Mouse (Mus musculus) right cerebral cortex, postnatal 10 days (tissue): ENCODE measurements around the gene Pfn1.

Experiments used
- DNase-seq, 2 experiments: peaks; one replicate each; pipeline ENCODE4 v3.0.0; 2021; ENCODE audit warnings: low spot score in 2 of 2

Pfn1 gene

GRCm38 (mm10) chr11:70674501-70674900, 20.1 kb upstream of the Pfn1 start:
- DNase-seq: no peak

- DNase-seq: no peak
Observed at GRCm38 (mm10) chr11:70674014-70674413, 19.6 kb upstream of the Pfn1 start.

GRCm38 (mm10) chr11:70671333-70672047, 17.0 kb upstream of the Pfn1 start:
- no peak for DNase-seq

- DNase-seq: no peak
Observed at GRCm38 (mm10) chr11:70670483-70670882, 16.0 kb upstream of the Pfn1 start.

- DNase-seq: peak; percentile 84 to 85
Observed at GRCm38 (mm10) chr11:70669582-70670345, 15.3 kb upstream of the Pfn1 start.

- peak; percentile 99 to 100 for DNase-seq
Observed at GRCm38 (mm10) chr11:70668771-70669505, 14.5 kb upstream of the Pfn1 start, which contains the start of gene Spag7. Gene Spag7, minus strand, starts transcription at chr11:70669416.

- DNase-seq: peak in 1 of 2 experiments; percentile 89
Observed at GRCm38 (mm10) chr11:70668335-70668770, 13.9 kb upstream of the Pfn1 start.

- no peak for DNase-seq
Observed at GRCm38 (mm10) chr11:70667271-70668150, 13.1 kb upstream of the Pfn1 start.

- no peak for DNase-seq
Observed at GRCm38 (mm10) chr11:70666687-70667086, 12.2 kb upstream of the Pfn1 start.

- DNase-seq: no peak
Observed at GRCm38 (mm10) chr11:70664741-70665140, 10.3 kb upstream of the Pfn1 start.

GRCm38 (mm10) chr11:70663957-70664356, 9.5 kb upstream of the Pfn1 start:
- DNase-seq: no peak

GRCm38 (mm10) chr11:70663101-70663500, 8.7 kb upstream of the Pfn1 start:
- no peak for DNase-seq

GRCm38 (mm10) chr11:70660571-70660970, 6.1 kb upstream of the Pfn1 start:
- DNase-seq: no peak

- no peak for DNase-seq
Observed at GRCm38 (mm10) chr11:70658942-70659341, 4.5 kb upstream of the Pfn1 start.

GRCm38 (mm10) chr11:70658521-70658920, 4.1 kb upstream of the Pfn1 start:
- no peak for DNase-seq

- DNase-seq: no peak
Observed at GRCm38 (mm10) chr11:70657991-70658390, 3.5 kb upstream of the Pfn1 start.

GRCm38 (mm10) chr11:70657573-70657972, 3.1 kb upstream of the Pfn1 start:
- DNase-seq: peak in 1 of 2 experiments; percentile 17

GRCm38 (mm10) chr11:70656964-70657363, 2.5 kb upstream of the Pfn1 start, which contains the start of gene Eno3:
Gene Eno3, plus strand, starts transcription at chr11:70657202.
- DNase-seq: peak in 1 of 2 experiments; percentile 28

GRCm38 (mm10) chr11:70656456-70656927, 2.0 kb upstream of the Pfn1 start:
- DNase-seq: peak in 1 of 2 experiments; percentile 57

GRCm38 (mm10) chr11:70655571-70656455, 1.4 kb upstream of the Pfn1 start:
- DNase-seq: peak in 1 of 2 experiments; percentile 51
